Mouse (Mus musculus) MEL (cell line): Measurements from ENCODE around the gene Fem1b.
"Not testable (repeated sequence)": the region's sequence is repeated elsewhere in the genome, so short reads cannot be mapped to it uniquely, and the experiment has no call there.

Source experiments
- CTCF ChIP-seq, 3 experiments: IDR thresholded peaks in 2 of 3; conservative IDR thresholded peaks in 1 of 3; 2 replicates each; pipeline ENCODE4 v1.5.1; 2011 to 2012; ENCODE audit warnings: low read length in 3 of 3, low read depth in 2 of 3, mild to moderate bottlenecking in 2 of 3, improper control_type of control experiment in 1 of 3, inconsistent platforms in 1 of 3, mixed read lengths in 1 of 3, moderate library complexity in 1 of 3; ENCODE audit not compliant: control insufficient read depth in 1 of 3, insufficient read depth in 1 of 3, poor library complexity in 1 of 3, severe bottlenecking in 1 of 3
- ETS1 ChIP-seq: IDR thresholded peaks from 2 replicates; pipeline ENCODE4 v1.6.1; 2012; ENCODE audit warnings: low read depth, mild to moderate bottlenecking, inconsistent platforms, low read length, improper control_type of control experiment, moderate library complexity
- HCFC1 ChIP-seq: IDR thresholded peaks from 2 replicates; pipeline ENCODE4 v1.6.1; 2012; ENCODE audit warnings: low read depth, mild to moderate bottlenecking, inconsistent platforms, low read length, improper control_type of control experiment, moderate library complexity
- MAZ ChIP-seq: IDR thresholded peaks from 2 replicates; pipeline ENCODE4 v1.6.1; 2012; ENCODE audit warnings: low read depth, mild to moderate bottlenecking, inconsistent platforms, low read length, improper control_type of control experiment
- POLR2A ChIP-seq, 2 experiments: IDR thresholded peaks; 2 replicates each; pipeline ENCODE4 v1.6.1; 2011 to 2012; ENCODE audit warnings: low read length in 2 of 2, mild to moderate bottlenecking in 2 of 2, control low read depth in 1 of 2, improper control_type of control experiment in 1 of 2, low read depth in 1 of 2, moderate library complexity in 1 of 2; ENCODE audit not compliant: control insufficient read depth in 1 of 2, insufficient read depth in 1 of 2, poor library complexity in 1 of 2
- RAD21 ChIP-seq: IDR thresholded peaks from 2 replicates; pipeline ENCODE4 v1.6.1; 2011; ENCODE audit warnings: mild to moderate bottlenecking, low read depth, low read length, improper control_type of control experiment

DNA sequence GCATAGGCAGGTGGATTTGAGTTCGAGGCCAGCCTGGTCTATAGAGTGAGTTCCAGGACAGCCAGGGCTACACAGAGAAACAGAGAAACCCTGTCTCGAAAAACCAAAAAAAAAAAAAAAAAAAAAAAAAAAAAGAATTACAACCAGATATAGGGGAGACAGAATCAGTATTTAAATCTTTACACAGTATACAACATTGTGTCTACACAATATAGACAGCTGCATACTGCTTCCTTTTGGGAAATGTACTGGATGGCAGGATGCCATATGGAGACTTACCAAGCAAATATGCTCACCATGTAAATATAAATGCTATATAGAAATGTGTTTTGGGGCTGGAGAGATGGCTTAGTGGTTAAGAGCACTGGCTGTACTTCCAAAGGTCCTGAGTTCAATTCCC is 12.5 kb downstream of the Fem1b start:
- TF ChIP-seq CTCF (IDR thresholded peaks at IDR 0.05 in 2 of 3, conservative IDR thresholded peaks at IDR 0.05 in 1 of 3; ENCODE audit: control insufficient read depth in 1 of 3, insufficient read depth in 1 of 3, low read depth in 2 of 3, low read length in 3 of 3, poor library complexity in 1 of 3, severe bottlenecking in 1 of 3); RAD21; ETS1; POLR2A (IDR thresholded peaks at IDR 0.05; ENCODE audit: control insufficient read depth in 1 of 2, insufficient read depth in 1 of 2, low read depth in 1 of 2, low read length in 2 of 2, poor library complexity in 1 of 2); MAZ; HCFC1: not testable (repeated sequence)
